Mouse (Mus musculus): ENCODE data around the gene Ptn. TPM values are rescaled to one million over a fixed set of nuclear protein-coding genes. Genes with fewer than 3 reads are reported as not detected.

Ptn gene
- polyA plus RNA-seq, 1 experiment from 2014 or later: 350 TPM

GRCm38 (mm10) chr6:36835351-36835750 is 25.3 kb upstream of the Ptn start:
- Histone ChIP-seq H3K4me2 (replicated peaks) (no peak overlapping the region), H3K9ac (no peak overlapping the region), H3K4me3 (replicated peaks) (no peak overlapping the region), H3K36me3 (no peaks in the 10 kb centered on the region), H3K27me3 (replicated peaks) (no peaks in the 10 kb centered on the region), H3K9me3 (no peaks in the 10 kb centered on the region), H3K27ac (no peak overlapping the region), H3K4me1 (replicated peaks) (no peaks in the 10 kb centered on the region)
- ATAC-seq: no peak
- WGBS: 78% methylated on average over 3 of the region's 3 CpGs

GRCm38 (mm10) chr6:36834695-36835265 is 24.8 kb upstream of the Ptn start:
- WGBS: 89% methylated on average over 4 of the region's 4 CpGs

GRCm38 (mm10) chr6:36832681-36833080 is 22.7 kb upstream of the Ptn start:
- WGBS: 81% methylated on average over 4 of the region's 4 CpGs
- Histone ChIP-seq H3K27ac (no peak overlapping the region), H3K4me3 (replicated peaks) (no peak overlapping the region), H3K9ac (no peak overlapping the region), H3K9me3 (no peaks in the 10 kb centered on the region), H3K4me2 (replicated peaks) (no peak overlapping the region), H3K4me1 (replicated peaks) (no peaks in the 10 kb centered on the region), H3K27me3 (replicated peaks) (no peaks in the 10 kb centered on the region), H3K36me3 (no peaks in the 10 kb centered on the region)
- no peak for ATAC-seq

More at GRCm38 (mm10) chr6:36834695-36835265, 24.8 kb upstream of the Ptn start:
- H3K27ac ChIP-seq: no peak overlapping the region
- ATAC-seq: no peak
- no peaks in the 10 kb centered on the region for H3K27me3 ChIP-seq (replicated peaks)
- no peak overlapping the region for H3K4me3 ChIP-seq (replicated peaks)
- no peaks in the 10 kb centered on the region for H3K4me1 ChIP-seq (replicated peaks)
- no peak overlapping the region for H3K9ac ChIP-seq
- H3K4me2 ChIP-seq (replicated peaks): no peak overlapping the region
- H3K9me3 ChIP-seq: no peaks in the 10 kb centered on the region
- H3K36me3 ChIP-seq: no peaks in the 10 kb centered on the region

- H3K4me2 ChIP-seq (replicated peaks): no peak overlapping the region
- H3K4me3 ChIP-seq (replicated peaks): no peak overlapping the region
- ATAC-seq: no peak
- WGBS: 87% methylated on average over 2 of the region's 2 CpGs
- H3K27ac ChIP-seq: no peak overlapping the region
- H3K9ac ChIP-seq: no peak overlapping the region
- H3K27me3 ChIP-seq (replicated peaks): no peaks in the 10 kb centered on the region
- H3K4me1 ChIP-seq (replicated peaks): no peaks in the 10 kb centered on the region
- H3K9me3 ChIP-seq: no peaks in the 10 kb centered on the region
- no peaks in the 10 kb centered on the region for H3K36me3 ChIP-seq
Measured at GRCm38 (mm10) chr6:36832207-36832606, 22.2 kb upstream of the Ptn start.

GRCm38 (mm10) chr6:36830371-36830925 is 20.4 kb upstream of the Ptn start:
- Histone ChIP-seq H3K9me3 (no peaks in the 10 kb centered on the region), H3K4me3 (replicated peaks) (no peak overlapping the region), H3K9ac (no peak overlapping the region), H3K4me1 (replicated peaks) (no peaks in the 10 kb centered on the region), H3K27ac (no peak overlapping the region), H3K27me3 (replicated peaks) (no peaks in the 10 kb centered on the region), H3K36me3 (no peaks in the 10 kb centered on the region), H3K4me2 (replicated peaks) (no peak overlapping the region)
- 77% methylated on average over 9 of the region's 9 CpGs for WGBS
- no peak for ATAC-seq

- H3K27ac ChIP-seq: no peak overlapping the region
- no peaks in the 10 kb centered on the region for H3K9me3 ChIP-seq
- no peak for ATAC-seq
- H3K4me1 ChIP-seq (replicated peaks): peaks cover 8% of the 10 kb centered on the region; the same call in 1 of the 2 replicates
- no peak overlapping the region for H3K9ac ChIP-seq
- H3K4me3 ChIP-seq (replicated peaks): no peak overlapping the region
- no peak overlapping the region for H3K4me2 ChIP-seq (replicated peaks)
- H3K36me3 ChIP-seq: no peaks in the 10 kb centered on the region
- H3K27me3 ChIP-seq (replicated peaks): no peaks in the 10 kb centered on the region
Measured at GRCm38 (mm10) chr6:36819784-36820050, 9.7 kb upstream of the Ptn start.

- H3K4me2 ChIP-seq (replicated peaks): 0 out of 2 replicates have a peak overlapping the region, but pooled peaks have one; percentile 11
- no peak overlapping the region for H3K4me3 ChIP-seq (replicated peaks)
- H3K36me3 ChIP-seq: no peaks in the 10 kb centered on the region
- H3K27me3 ChIP-seq (replicated peaks): no peaks in the 10 kb centered on the region
- no peak overlapping the region for H3K9ac ChIP-seq
- 10% methylated on average over 8 of the region's 8 CpGs for WGBS
- peaks cover 8% of the 10 kb centered on the region; the same call in 1 of the 2 replicates for H3K4me1 ChIP-seq (replicated peaks)
- peak overlapping the region; percentile 15; the same call in 1 of the 2 replicates for H3K27ac ChIP-seq
- peak; percentile 90 for ATAC-seq
- no peaks in the 10 kb centered on the region for H3K9me3 ChIP-seq
Measured at GRCm38 (mm10) chr6:36819019-36819783, 9.2 kb upstream of the Ptn start.

GRCm38 (mm10) chr6:36818281-36819018 is 8.4 kb upstream of the Ptn start:
- H3K36me3 ChIP-seq: no peaks in the 10 kb centered on the region
- H3K27ac ChIP-seq: 0 out of 2 replicates have a peak overlapping the region, but pooled peaks have one; percentile 15

GRCm38 (mm10) chr6:36816666-36817065 is 6.6 kb upstream of the Ptn start:
- peaks cover 8% of the 10 kb centered on the region; the same call in 1 of the 2 replicates for H3K4me1 ChIP-seq (replicated peaks)
- no peaks in the 10 kb centered on the region for H3K27me3 ChIP-seq (replicated peaks)
- H3K36me3 ChIP-seq: no peaks in the 10 kb centered on the region
- H3K9me3 ChIP-seq: no peaks in the 10 kb centered on the region
- H3K9ac ChIP-seq: no peak overlapping the region
- H3K4me3 ChIP-seq (replicated peaks): no peak overlapping the region
- no peak for ATAC-seq
- WGBS: 90% methylated on average over 3 of the region's 3 CpGs
- H3K27ac ChIP-seq: no peak overlapping the region
- no peak overlapping the region for H3K4me2 ChIP-seq (replicated peaks)

More at GRCm38 (mm10) chr6:36818281-36819018, 8.4 kb upstream of the Ptn start:
- WGBS: 15% methylated on average over 4 of the region's 4 CpGs
- Histone ChIP-seq H3K4me3 (replicated peaks) (no peak overlapping the region), H3K4me1 (replicated peaks) (peaks cover 8% of the 10 kb centered on the region; the same call in 1 of the 2 replicates), H3K27me3 (replicated peaks) (no peaks in the 10 kb centered on the region), H3K9ac (no peak overlapping the region), H3K4me2 (replicated peaks) (no peak overlapping the region), H3K9me3 (no peaks in the 10 kb centered on the region)
- ATAC-seq: no peak

- Histone ChIP-seq H3K4me2 (replicated peaks) (no peak overlapping the region), H3K27ac (no peak overlapping the region), H3K4me1 (replicated peaks) (peaks cover 8% of the 10 kb centered on the region; the same call in 1 of the 2 replicates), H3K27me3 (replicated peaks) (no peaks in the 10 kb centered on the region), H3K4me3 (replicated peaks) (no peak overlapping the region), H3K9me3 (no peaks in the 10 kb centered on the region), H3K9ac (no peak overlapping the region), H3K36me3 (no peaks in the 10 kb centered on the region)
- no peak for ATAC-seq
- 69% methylated on average over 2 of the region's 2 CpGs for WGBS
Measured at GRCm38 (mm10) chr6:36815992-36816391, 6.0 kb upstream of the Ptn start.

- H3K4me1 ChIP-seq (replicated peaks): 0 out of 2 replicates have a peak, but pooled peaks cover 4% of the 10 kb centered on the region
- H3K36me3 ChIP-seq: no peaks in the 10 kb centered on the region
- H3K27ac ChIP-seq: no peak overlapping the region
- no peaks in the 10 kb centered on the region for H3K27me3 ChIP-seq (replicated peaks)
- WGBS: 41% methylated on average over 7 of the region's 7 CpGs
- H3K9ac ChIP-seq: no peak overlapping the region
- no peak overlapping the region for H3K4me3 ChIP-seq (replicated peaks)
- no peak overlapping the region for H3K4me2 ChIP-seq (replicated peaks)
- no peak for ATAC-seq
- no peaks in the 10 kb centered on the region for H3K9me3 ChIP-seq
Measured at GRCm38 (mm10) chr6:36812666-36813515, 2.9 kb upstream of the Ptn start.

Measured in intestine, embryonic 15.5 days (tissue).